Mouse (Mus musculus): ENCODE measurements at regions not wholly inside any gene's neighbourhood (a gene's known extent, or its start where the extent isn't known, plus 50 kb on each side); places are given as distances from the start of the nearest gene placed in this dataset.

DNA sequence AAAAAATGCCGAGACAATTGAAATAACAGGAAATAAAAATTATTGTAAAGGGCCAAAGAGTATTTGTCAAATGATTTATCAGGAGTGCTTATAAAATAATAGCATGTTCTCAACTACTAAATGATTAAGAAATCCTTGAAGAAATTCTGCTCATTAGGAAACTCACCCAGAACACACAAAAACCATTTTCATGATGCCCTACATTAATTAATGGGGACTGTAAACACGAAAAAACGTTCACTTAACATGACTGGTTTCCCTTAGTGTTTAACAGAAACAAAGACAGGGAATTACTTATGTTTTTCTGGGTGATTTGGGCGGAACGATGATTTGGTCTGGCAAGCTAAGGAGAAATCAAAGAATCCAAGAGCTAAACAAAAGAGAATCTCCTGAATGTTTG is 278.1 kb downstream of the Tox3 start:
- no peak for TF ChIP-seq POLR2A (IDR thresholded peaks at IDR 0.05; ENCODE audit: borderline replicate concordance, control insufficient read depth, low read depth, low read length)
- TF ChIP-seq CTCF (IDR thresholded peaks at IDR 0.05; ENCODE audit: control insufficient read depth, insufficient read depth, low read length) = no peak
- H3K4me1 ChIP-seq (ENCODE audit: control insufficient read depth, insufficient read depth, low read length) = no peaks in the 10 kb centered on the region
- H3K4me3 ChIP-seq (replicated peaks; ENCODE audit: control insufficient read depth, low read depth, low read length) = no peak overlapping the region
- H3K27ac ChIP-seq (ENCODE audit: control insufficient read depth, insufficient read depth, low read depth, low read length, poor library complexity) = no peak overlapping the region
- WGBS = 67% methylated on average over 5 of the region's 5 CpGs

DNA sequence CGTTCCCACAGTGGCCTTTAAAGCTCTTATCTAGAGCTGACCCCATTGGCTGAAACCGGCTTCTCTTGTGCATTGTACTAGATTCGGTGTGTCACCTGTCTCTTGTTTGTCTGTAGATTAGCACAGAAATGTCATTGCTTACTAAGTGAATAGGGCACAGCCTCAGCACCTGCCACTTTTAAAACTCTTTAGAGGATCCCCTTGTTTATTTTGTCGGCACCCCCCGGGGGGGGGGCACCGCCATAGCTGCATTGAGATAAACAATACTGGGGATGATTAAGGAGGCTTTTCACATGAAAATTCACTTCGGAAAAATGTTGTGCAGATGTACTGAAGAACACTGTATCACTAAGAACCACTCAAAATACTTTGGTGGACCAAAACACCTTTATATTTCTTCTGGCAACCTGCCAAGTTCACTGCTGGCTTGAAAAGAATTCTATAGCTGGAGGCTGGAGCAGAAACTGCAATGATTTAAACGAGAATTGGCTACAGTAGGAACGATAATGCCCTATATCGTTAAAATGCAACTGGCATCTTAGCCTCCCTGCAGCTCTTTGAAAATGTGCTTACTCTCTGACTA is 278.6 kb downstream of the Tox3 start:
- H3K4me3 ChIP-seq (replicated peaks; ENCODE audit: control insufficient read depth, low read depth, low read length) = no peak overlapping the region
- H3K4me1 ChIP-seq (ENCODE audit: control insufficient read depth, insufficient read depth, low read length) = no peaks in the 10 kb centered on the region
- WGBS = 52% methylated on average over 10 of the region's 10 CpGs
- H3K27ac ChIP-seq (ENCODE audit: control insufficient read depth, insufficient read depth, low read depth, low read length, poor library complexity) = no peak overlapping the region
- TF ChIP-seq POLR2A (IDR thresholded peaks at IDR 0.05; ENCODE audit: borderline replicate concordance, control insufficient read depth, low read depth, low read length) (no peak), CTCF (IDR thresholded peaks at IDR 0.05; ENCODE audit: control insufficient read depth, insufficient read depth, low read length) (no peak)

DNA sequence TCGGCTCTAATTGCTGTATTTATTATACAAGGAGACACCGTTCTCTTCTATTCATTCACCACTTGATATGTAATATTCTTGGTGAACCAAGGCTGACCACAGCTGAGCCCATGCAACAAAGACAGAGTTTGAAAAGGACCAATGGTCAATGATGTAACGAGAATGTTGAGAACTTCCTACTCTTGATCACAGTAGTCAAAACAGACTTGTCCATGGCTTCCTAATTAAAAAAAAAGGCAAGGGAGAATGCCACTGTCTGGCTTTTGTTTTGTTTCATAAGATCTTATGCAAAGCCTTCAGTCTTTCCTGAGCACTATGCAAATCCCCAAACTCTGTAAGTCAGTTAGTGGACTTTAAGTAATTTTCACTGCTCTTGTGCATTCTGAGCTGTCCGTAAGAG is 279.7 kb downstream of the Tox3 start:
- WGBS = 73% methylated on average over 4 of the region's 4 CpGs
- TF ChIP-seq POLR2A (IDR thresholded peaks at IDR 0.05; ENCODE audit: borderline replicate concordance, control insufficient read depth, low read depth, low read length) = no peak
- no peak for TF ChIP-seq CTCF (IDR thresholded peaks at IDR 0.05; ENCODE audit: control insufficient read depth, insufficient read depth, low read length)
- Histone ChIP-seq H3K4me3 (replicated peaks; ENCODE audit: control insufficient read depth, low read depth, low read length) (no peak overlapping the region), H3K4me1 (ENCODE audit: control insufficient read depth, insufficient read depth, low read length) (no peaks in the 10 kb centered on the region), H3K27ac (ENCODE audit: control insufficient read depth, insufficient read depth, low read depth, low read length, poor library complexity) (no peak overlapping the region)

DNA sequence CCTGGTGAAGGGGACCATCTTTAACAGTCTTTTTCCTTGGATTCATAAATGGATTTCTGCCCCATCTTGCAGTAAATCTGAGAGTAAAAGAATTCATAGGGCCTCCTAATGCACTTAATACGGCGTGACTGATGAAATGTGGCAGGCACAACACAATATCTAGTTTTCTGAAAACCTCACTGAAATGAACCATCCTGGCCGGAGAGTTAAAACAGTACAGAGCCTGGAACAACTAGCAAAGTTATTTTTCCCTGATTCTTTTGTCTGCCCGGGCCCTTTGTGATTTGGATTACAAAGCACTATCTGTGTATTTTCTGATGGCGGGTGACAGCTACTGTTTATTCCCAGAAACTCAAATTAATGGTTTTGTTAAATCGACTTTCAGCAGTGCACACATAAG is 283.8 kb downstream of the Tox3 start:
- TF ChIP-seq CTCF (IDR thresholded peaks at IDR 0.05; ENCODE audit: control insufficient read depth, insufficient read depth, low read length) (no peak), POLR2A (IDR thresholded peaks at IDR 0.05; ENCODE audit: borderline replicate concordance, control insufficient read depth, low read depth, low read length) (no peak)
- WGBS = 75% methylated on average over 6 of the region's 6 CpGs
- no peak overlapping the region for H3K27ac ChIP-seq (ENCODE audit: control insufficient read depth, insufficient read depth, low read depth, low read length, poor library complexity)
- no peak overlapping the region for H3K4me3 ChIP-seq (replicated peaks; ENCODE audit: control insufficient read depth, low read depth, low read length)
- no peaks in the 10 kb centered on the region for H3K4me1 ChIP-seq (ENCODE audit: control insufficient read depth, insufficient read depth, low read length)

DNA sequence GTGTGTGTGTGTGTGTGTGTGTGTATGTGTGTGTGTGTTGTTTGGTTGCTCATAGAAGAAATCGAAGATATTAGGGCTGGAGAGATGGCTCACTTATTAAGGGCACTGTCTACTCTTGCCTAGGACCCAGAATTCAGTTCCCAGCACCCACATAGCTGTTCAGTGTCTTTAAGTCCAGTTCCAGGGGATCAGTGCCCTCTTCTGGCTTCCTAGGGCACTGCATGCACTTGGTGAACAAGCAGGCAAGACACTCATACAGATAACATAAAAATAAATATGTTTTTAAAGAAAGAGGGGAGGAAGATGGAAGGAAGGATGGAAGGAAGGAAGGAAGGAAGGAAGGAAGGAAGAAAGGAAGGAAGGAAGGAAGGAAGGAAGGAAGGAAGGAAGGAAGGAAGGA is 284.9 kb downstream of the Tox3 start:
- no peaks in the 10 kb centered on the region for H3K4me1 ChIP-seq (ENCODE audit: control insufficient read depth, insufficient read depth, low read length)
- WGBS = 75% methylated on average over 1 of the region's 1 CpGs
- TF ChIP-seq POLR2A (IDR thresholded peaks at IDR 0.05; ENCODE audit: borderline replicate concordance, control insufficient read depth, low read depth, low read length) = no peak
- TF ChIP-seq CTCF (IDR thresholded peaks at IDR 0.05; ENCODE audit: control insufficient read depth, insufficient read depth, low read length) = no peak
- no peak overlapping the region for H3K4me3 ChIP-seq (replicated peaks; ENCODE audit: control insufficient read depth, low read depth, low read length)
- no peak overlapping the region for H3K27ac ChIP-seq (ENCODE audit: control insufficient read depth, insufficient read depth, low read depth, low read length, poor library complexity)

DNA sequence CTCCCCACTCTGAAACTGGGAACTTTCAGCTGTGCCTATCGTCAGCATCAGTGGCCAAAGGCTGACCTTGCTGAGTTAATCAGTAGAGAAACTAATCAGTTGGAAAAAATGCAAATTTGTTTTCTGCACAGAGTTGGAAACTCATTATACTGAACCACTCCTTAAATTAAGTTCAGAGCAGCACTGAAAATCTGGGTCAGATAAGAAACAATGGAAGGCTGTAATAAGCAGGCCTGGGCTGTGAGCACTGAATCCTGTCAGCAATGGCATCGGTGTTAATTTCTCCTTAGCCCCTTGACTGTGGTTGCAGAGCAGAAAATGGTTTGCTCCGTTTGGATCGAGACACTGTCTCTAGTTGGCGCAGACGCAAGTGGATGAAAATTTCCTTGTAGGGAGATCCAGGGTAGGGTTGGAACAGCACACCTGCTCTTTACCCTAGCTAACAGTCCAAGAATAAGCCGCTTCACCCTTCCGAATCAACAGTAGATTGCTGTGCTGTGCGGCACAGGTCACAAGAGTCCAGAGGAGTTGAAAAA is 289.4 kb downstream of the Tox3 start:
- no peaks in the 10 kb centered on the region for H3K4me1 ChIP-seq (ENCODE audit: control insufficient read depth, insufficient read depth, low read length)
- TF ChIP-seq POLR2A (IDR thresholded peaks at IDR 0.05; ENCODE audit: borderline replicate concordance, control insufficient read depth, low read depth, low read length) (no peak), CTCF (IDR thresholded peaks at IDR 0.05; ENCODE audit: control insufficient read depth, insufficient read depth, low read length) (no peak)
- WGBS = 86% methylated on average over 9 of the region's 9 CpGs
- no peak overlapping the region for H3K27ac ChIP-seq (ENCODE audit: control insufficient read depth, insufficient read depth, low read depth, low read length, poor library complexity)
- H3K4me3 ChIP-seq (replicated peaks; ENCODE audit: control insufficient read depth, low read depth, low read length) = no peak overlapping the region

DNA sequence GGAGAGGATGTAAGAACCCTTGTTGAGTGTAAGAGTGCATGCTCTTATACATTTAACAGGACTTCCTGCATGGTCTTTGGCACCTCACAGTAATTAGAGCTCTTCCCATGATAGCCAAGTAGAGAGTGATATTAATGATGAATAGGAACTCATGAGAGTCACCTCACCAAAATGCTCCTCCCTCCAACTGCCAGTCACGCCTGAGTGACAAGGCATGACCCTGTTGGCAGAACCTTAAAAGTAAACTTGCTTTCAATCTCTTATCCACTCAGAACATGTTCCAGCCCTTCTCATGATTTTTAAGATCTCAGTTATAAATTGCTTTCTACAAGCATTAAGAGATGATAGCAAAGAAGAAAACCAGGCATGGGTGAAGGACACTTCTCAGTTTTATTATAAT is 291.8 kb downstream of the Tox3 start:
- H3K4me3 ChIP-seq (replicated peaks; ENCODE audit: control insufficient read depth, low read depth, low read length) = no peak overlapping the region
- 85% methylated on average over 1 of the region's 1 CpGs for WGBS
- no peak for TF ChIP-seq POLR2A (IDR thresholded peaks at IDR 0.05; ENCODE audit: borderline replicate concordance, control insufficient read depth, low read depth, low read length)
- no peak for TF ChIP-seq CTCF (IDR thresholded peaks at IDR 0.05; ENCODE audit: control insufficient read depth, insufficient read depth, low read length)

DNA sequence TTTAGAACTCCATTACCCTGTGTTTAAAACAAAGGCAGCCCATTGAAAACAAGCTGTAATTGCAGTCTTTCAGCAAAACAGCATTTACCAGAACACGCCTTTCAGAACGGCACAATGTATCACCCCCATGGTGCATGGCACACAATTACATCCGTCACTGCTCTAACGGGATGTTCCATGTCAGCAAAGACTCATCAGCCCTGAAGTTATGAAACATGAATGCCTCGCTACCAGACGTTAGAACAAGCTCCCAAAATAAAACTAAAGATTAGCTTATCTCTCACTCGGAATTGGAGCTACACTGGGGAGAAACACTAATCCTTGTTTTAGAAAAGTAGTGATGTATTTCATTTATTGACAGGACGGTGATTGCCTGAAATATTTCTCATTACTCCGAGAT is 301.4 kb downstream of the Tox3 start:
- Histone ChIP-seq H3K4me1 (ENCODE audit: control insufficient read depth, insufficient read depth, low read length) (no peaks in the 10 kb centered on the region), H3K4me3 (replicated peaks; ENCODE audit: control insufficient read depth, low read depth, low read length) (no peak overlapping the region), H3K27ac (ENCODE audit: control insufficient read depth, insufficient read depth, low read depth, low read length, poor library complexity) (no peak overlapping the region)
- TF ChIP-seq CTCF (IDR thresholded peaks at IDR 0.05; ENCODE audit: control insufficient read depth, insufficient read depth, low read length) (no peak), POLR2A (IDR thresholded peaks at IDR 0.05; ENCODE audit: borderline replicate concordance, control insufficient read depth, low read depth, low read length) (no peak)
- 83% methylated on average over 9 of the region's 9 CpGs for WGBS

More for the DNA sequence above, 291.8 kb downstream of the Tox3 start:
- Histone ChIP-seq H3K4me1 (ENCODE audit: control insufficient read depth, insufficient read depth, low read length) (no peaks in the 10 kb centered on the region), H3K27ac (ENCODE audit: control insufficient read depth, insufficient read depth, low read depth, low read length, poor library complexity) (no peak overlapping the region)

DNA sequence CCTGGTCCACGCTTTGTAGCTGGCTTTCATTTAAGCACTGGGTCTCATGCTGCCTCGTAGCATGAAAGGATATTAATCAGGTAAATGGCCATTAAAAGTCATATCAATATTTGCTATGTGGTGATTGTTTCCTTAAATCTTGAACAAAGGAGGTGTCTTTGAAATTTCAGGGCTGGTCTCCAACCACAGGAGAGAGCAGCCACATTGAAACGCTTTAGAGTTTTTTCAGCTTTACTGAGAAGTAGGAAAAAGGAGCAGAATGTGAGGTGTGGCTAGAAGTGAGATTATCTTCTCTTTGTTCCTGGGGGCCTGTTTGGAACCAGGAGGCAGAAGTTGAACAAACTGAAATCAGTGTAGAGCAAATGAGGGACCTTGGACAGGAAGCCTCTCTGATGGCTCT is 311.7 kb downstream of the Tox3 start:
- TF ChIP-seq POLR2A (IDR thresholded peaks at IDR 0.05; ENCODE audit: borderline replicate concordance, control insufficient read depth, low read depth, low read length) (no peak), CTCF (IDR thresholded peaks at IDR 0.05; ENCODE audit: control insufficient read depth, insufficient read depth, low read length) (no peak)
- Histone ChIP-seq H3K27ac (ENCODE audit: control insufficient read depth, insufficient read depth, low read depth, low read length, poor library complexity) (no peak overlapping the region), H3K4me1 (ENCODE audit: control insufficient read depth, insufficient read depth, low read length) (no peaks in the 10 kb centered on the region), H3K4me3 (replicated peaks; ENCODE audit: control insufficient read depth, low read depth, low read length) (no peak overlapping the region)
- WGBS = 69% methylated on average over 3 of the region's 3 CpGs

Data from bone marrow, adult 2 months (tissue).